Mouse (Mus musculus): ENCODE measurements around the gene Lonrf2. TPM values are rescaled to one million over a fixed set of nuclear protein-coding genes. Genes with fewer than 3 reads are reported as not detected.

Lonrf2 gene
- polyA plus RNA-seq, 1 experiment from 2014 or later = 0.59 TPM

Other genes with a start within 250 kb of the Lonrf2 start
- gene Aff3, start 171.8 kb downstream of the Lonrf2 start, polyA plus RNA-seq (2016; fragmentation: Nextera tagmentation; extraction: Ambion mirVana) = 5.3 and 6.9 TPM in 2 replicates
- gene Chst10, start 61.5 kb upstream of the Lonrf2 start, polyA plus RNA-seq (2016; fragmentation: Nextera tagmentation; extraction: Ambion mirVana) = 4.5 and 6.4 TPM in 2 replicates
- gene Nms, start 102.4 kb upstream of the Lonrf2 start, polyA plus RNA-seq (2016; fragmentation: Nextera tagmentation; extraction: Ambion mirVana) = not detected in 2 replicates
- 161 and 170 TPM in 2 replicates for gene Pdcl3, start 148.9 kb upstream of the Lonrf2 start, polyA plus RNA-seq (2016; fragmentation: Nextera tagmentation; extraction: Ambion mirVana)

Data from heart, embryonic 10.5 days (tissue).